Mouse (Mus musculus): ENCODE data around the gene Alad. TPM values are rescaled to one million over a fixed set of nuclear protein-coding genes. Genes with fewer than 3 reads are reported as not detected.

The Alad gene
- polyA plus RNA-seq, 1 experiment from 2014 or later = 468 TPM

DNA sequence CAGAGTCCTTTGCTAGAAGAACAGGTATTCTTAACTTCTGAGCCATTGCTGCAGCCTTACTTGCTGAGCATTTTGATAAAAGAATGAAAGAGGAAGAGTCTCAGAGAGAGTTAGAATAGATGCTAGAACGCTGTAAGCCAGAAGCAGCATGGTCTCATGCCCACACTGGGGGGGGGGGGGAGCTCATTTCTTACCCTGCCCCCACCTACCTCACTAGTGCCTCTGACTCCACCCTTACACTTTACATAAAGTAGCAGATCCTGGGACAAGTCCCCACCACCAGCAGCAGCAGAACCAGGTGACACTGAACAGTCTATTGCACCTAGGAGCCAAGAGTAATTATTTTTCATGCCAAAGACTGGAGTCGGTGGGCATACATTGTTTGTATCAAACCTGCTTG lies 44.6 kb downstream of the Alad start:
- H3K9ac ChIP-seq (ENCODE audit: low read depth, low read length) = no peak overlapping the region
- peaks cover 4% of the 10 kb centered on the region for H3K4me1 ChIP-seq (replicated peaks; ENCODE audit: control insufficient read depth, insufficient read depth, low read length)
- peaks cover 5% of the 10 kb centered on the region for H3K27me3 ChIP-seq (replicated peaks; ENCODE audit: control insufficient read depth, insufficient read depth, low read length)
- ATAC-seq (replicated peaks; ENCODE audit: low FRiP score) (no peak), DNase-seq (ENCODE audit: low spot score) (no peak)
- H3K36me3 ChIP-seq (ENCODE audit: control insufficient read depth, insufficient read depth, low read length) = no peaks in the 10 kb centered on the region
- no peak overlapping the region for H3K27ac ChIP-seq (ENCODE audit: low read depth, low read length)
- no peak overlapping the region for H3K4me2 ChIP-seq
- H3K9me3 ChIP-seq (ENCODE audit: control insufficient read depth, low read length) = no peaks in the 10 kb centered on the region
- WGBS = 74% methylated on average over 2 of the region's 2 CpGs
- no peak overlapping the region for H3K4me3 ChIP-seq (ENCODE audit: low read depth, low read length)

DNA sequence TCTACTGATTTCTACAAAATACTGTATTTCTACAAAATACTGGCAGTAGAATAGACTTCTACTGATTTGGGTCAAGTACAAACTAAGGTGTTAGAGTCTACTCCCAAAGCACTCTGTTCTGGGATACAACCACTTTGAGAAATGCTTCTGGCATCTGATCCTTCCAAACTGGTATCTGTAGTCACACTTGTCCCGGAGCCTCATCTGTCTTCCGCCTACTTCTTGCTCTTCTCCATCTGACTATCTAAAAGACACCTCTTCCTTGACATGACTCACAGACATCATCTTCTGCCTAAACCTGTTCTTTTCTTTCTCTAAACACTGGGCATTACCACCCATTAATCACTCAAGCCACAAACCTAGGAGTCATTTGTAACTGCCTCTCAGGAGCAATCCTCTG lies 47.6 kb downstream of the Alad start:
- no peak for ATAC-seq (replicated peaks; ENCODE audit: low FRiP score)
- H3K27ac ChIP-seq (ENCODE audit: low read depth, low read length) = no peak overlapping the region
- no peak overlapping the region for H3K4me2 ChIP-seq
- no peak overlapping the region for H3K4me3 ChIP-seq (ENCODE audit: low read depth, low read length)
- no peaks in the 10 kb centered on the region for H3K9me3 ChIP-seq (ENCODE audit: control insufficient read depth, low read length)
- 82% methylated on average over 2 of the region's 2 CpGs for WGBS
- DNase-seq (ENCODE audit: low spot score) = no peak
- no peaks in the 10 kb centered on the region for H3K27me3 ChIP-seq (replicated peaks; ENCODE audit: control insufficient read depth, insufficient read depth, low read length)
- no peaks in the 10 kb centered on the region for H3K36me3 ChIP-seq (ENCODE audit: control insufficient read depth, insufficient read depth, low read length)
- no peaks in the 10 kb centered on the region for H3K4me1 ChIP-seq (replicated peaks; ENCODE audit: control insufficient read depth, insufficient read depth, low read length)
- H3K9ac ChIP-seq (ENCODE audit: low read depth, low read length) = no peak overlapping the region

DNA sequence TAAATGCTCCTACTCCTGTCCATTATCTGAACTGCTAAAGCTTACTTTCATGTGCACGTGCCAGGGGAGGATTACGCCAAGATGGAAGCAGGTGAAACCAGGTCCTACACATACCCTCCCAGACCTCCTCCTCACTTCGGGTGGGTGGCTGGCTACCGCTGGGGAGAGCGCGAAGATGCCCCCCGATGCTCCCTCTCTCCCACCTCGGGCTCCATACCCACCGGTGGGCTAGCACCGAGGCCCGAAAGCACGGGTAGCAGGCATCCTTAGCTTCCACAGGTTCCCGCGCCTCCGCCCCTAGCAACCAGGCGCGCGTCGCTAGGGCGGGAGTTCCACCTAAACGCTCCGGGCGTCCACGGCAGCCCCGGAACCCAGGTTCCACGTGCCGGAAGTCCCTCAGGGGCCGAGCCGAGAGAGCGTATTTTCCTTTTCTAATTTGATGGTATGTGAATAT lies 49.1 kb downstream of the Alad start, which contains the start of gene Wdr31:
Wdr31 (minus strand) TSS at position 299 of the 454 bp plus-strand sequence.
- peak; percentile 89 for ATAC-seq (replicated peaks; ENCODE audit: low FRiP score)

DNA sequence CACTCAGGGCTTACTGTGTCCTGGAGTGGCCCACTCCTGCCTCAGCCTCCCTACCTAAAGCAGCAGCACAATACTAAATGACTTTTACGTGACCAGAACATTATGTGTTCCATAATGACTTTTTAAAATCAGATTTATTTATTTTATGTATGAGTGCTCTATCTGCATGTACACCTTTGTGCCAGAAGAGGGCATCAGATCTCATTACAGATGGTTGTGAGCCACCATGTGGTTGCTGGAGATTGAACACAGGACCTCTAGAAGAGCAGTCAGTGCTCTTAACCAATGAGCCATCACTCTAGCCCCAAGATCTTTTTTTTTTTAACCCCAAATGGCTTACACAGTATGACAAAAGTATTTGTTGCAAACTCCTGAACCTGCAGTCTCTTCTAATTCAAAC lies 51.6 kb downstream of the Alad start:
- no peaks in the 10 kb centered on the region for H3K4me1 ChIP-seq (replicated peaks; ENCODE audit: control insufficient read depth, insufficient read depth, low read length)
- no peak overlapping the region for H3K4me3 ChIP-seq (ENCODE audit: low read depth, low read length)
- ATAC-seq (replicated peaks; ENCODE audit: low FRiP score) (no peak), DNase-seq (ENCODE audit: low spot score) (no peak)
- H3K36me3 ChIP-seq (ENCODE audit: control insufficient read depth, insufficient read depth, low read length) = no peaks in the 10 kb centered on the region
- no peaks in the 10 kb centered on the region for H3K9me3 ChIP-seq (ENCODE audit: control insufficient read depth, low read length)
- H3K4me2 ChIP-seq = no peak overlapping the region
- 80% methylated on average over 1 of the region's 1 CpGs for WGBS
- H3K9ac ChIP-seq (ENCODE audit: low read depth, low read length) = no peak overlapping the region
- no peaks in the 10 kb centered on the region for H3K27me3 ChIP-seq (replicated peaks; ENCODE audit: control insufficient read depth, insufficient read depth, low read length)
- no peak overlapping the region for H3K27ac ChIP-seq (ENCODE audit: low read depth, low read length)

More for the DNA sequence above, 49.1 kb downstream of the Alad start, which contains the start of gene Wdr31:
- peak within 1 kb of the TSS; percentile 76 for H3K4me2 ChIP-seq
- no peaks in the 10 kb centered on the region for H3K4me1 ChIP-seq (replicated peaks; ENCODE audit: control insufficient read depth, insufficient read depth, low read length)
- no peaks in the 10 kb centered on the region for H3K36me3 ChIP-seq (ENCODE audit: control insufficient read depth, insufficient read depth, low read length)
- no peak within 1 kb of the TSS for H3K27ac ChIP-seq (ENCODE audit: low read depth, low read length)
- DNase-seq (ENCODE audit: low spot score) = peak; percentile 82
- H3K27me3 ChIP-seq (replicated peaks; ENCODE audit: control insufficient read depth, insufficient read depth, low read length) = no peaks in the 10 kb centered on the region
- peak within 1 kb of the TSS; percentile 72 for H3K4me3 ChIP-seq (ENCODE audit: low read depth, low read length)
- H3K9ac ChIP-seq (ENCODE audit: low read depth, low read length) = peak within 1 kb of the TSS; percentile 56
- no peaks in the 10 kb centered on the region for H3K9me3 ChIP-seq (ENCODE audit: control insufficient read depth, low read length)
- WGBS = 2% methylated on average over 30 of the region's 30 CpGs

DNA sequence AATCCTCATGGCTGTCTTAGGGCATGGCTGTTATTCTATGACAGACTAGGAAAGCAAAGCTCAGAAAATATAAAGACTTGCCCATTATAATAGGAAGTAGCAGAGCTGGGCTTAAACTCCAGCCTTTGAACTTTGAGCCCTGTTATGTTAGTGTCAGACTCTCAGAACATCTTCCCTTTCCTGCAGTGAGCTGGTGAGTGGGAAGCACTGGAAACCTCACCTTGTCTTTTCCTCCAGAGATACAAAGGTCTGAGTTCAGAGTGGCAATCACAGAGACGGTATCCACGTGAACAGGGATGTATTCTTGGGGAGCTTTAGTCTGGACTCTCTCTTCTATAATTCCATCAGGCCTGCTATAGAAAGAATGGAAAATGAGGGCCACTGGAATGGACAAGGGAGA lies 56.6 kb downstream of the Alad start:
- Histone ChIP-seq H3K27ac (ENCODE audit: low read depth, low read length) (no peak overlapping the region), H3K27me3 (replicated peaks; ENCODE audit: control insufficient read depth, insufficient read depth, low read length) (no peaks in the 10 kb centered on the region), H3K4me1 (replicated peaks; ENCODE audit: control insufficient read depth, insufficient read depth, low read length) (no peaks in the 10 kb centered on the region), H3K9ac (ENCODE audit: low read depth, low read length) (no peak overlapping the region), H3K4me3 (ENCODE audit: low read depth, low read length) (no peak overlapping the region), H3K9me3 (ENCODE audit: control insufficient read depth, low read length) (no peaks in the 10 kb centered on the region), H3K4me2 (no peak overlapping the region), H3K36me3 (ENCODE audit: control insufficient read depth, insufficient read depth, low read length) (no peaks in the 10 kb centered on the region)
- ATAC-seq (replicated peaks; ENCODE audit: low FRiP score) (no peak), DNase-seq (ENCODE audit: low spot score) (no peak)
- 81% methylated on average over 2 of the region's 2 CpGs for WGBS

DNA sequence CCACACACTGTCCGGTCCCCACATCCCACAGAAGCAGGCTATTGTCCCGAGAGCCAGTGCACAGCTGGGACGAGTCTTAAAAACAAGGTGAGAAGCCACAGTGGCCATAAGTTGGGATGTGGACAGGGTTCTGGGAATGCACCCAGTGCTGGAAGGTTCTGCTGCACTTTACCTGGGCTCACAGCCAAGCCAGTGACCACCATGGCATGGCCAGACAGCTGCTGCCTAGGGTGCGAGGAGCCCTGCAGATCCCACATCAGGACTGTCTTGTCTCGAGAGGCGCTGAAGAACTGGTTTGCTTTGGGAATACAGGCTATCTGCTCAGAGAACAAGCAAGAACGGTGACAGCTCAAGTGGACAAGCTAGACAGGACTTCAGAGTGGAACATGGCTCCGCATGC lies 59.4 kb downstream of the Alad start:
- Histone ChIP-seq H3K4me2 (no peak overlapping the region), H3K27ac (ENCODE audit: low read depth, low read length) (no peak overlapping the region), H3K27me3 (replicated peaks; ENCODE audit: control insufficient read depth, insufficient read depth, low read length) (no peaks in the 10 kb centered on the region), H3K9ac (ENCODE audit: low read depth, low read length) (no peak overlapping the region), H3K4me3 (ENCODE audit: low read depth, low read length) (no peak overlapping the region), H3K36me3 (ENCODE audit: control insufficient read depth, insufficient read depth, low read length) (no peaks in the 10 kb centered on the region), H3K4me1 (replicated peaks; ENCODE audit: control insufficient read depth, insufficient read depth, low read length) (no peaks in the 10 kb centered on the region), H3K9me3 (ENCODE audit: control insufficient read depth, low read length) (no peaks in the 10 kb centered on the region)
- DNase-seq (ENCODE audit: low spot score) (no peak), ATAC-seq (replicated peaks; ENCODE audit: low FRiP score) (no peak)
- 90% methylated on average over 8 of the region's 8 CpGs for WGBS

Other genes starting within 250 kb of the Alad start
- gene Fkbp15, start 159.4 kb downstream of the Alad start, polyA plus RNA-seq (2014; fragmentation: Nextera tagmentation; extraction: Ambion mirVana) = 26.9 and 29.9 TPM in 2 replicates
- 48.6 and 56.8 TPM in 2 replicates for gene Slc31a1, start 159.2 kb downstream of the Alad start, polyA plus RNA-seq (2014; fragmentation: Nextera tagmentation; extraction: Ambion mirVana)
- gene Cdc26, start 111.3 kb downstream of the Alad start, polyA plus RNA-seq (2014; fragmentation: Nextera tagmentation; extraction: Ambion mirVana) = 155 and 156 TPM in 2 replicates
- gene Prpf4, start 111.1 kb downstream of the Alad start, polyA plus RNA-seq (2014; fragmentation: Nextera tagmentation; extraction: Ambion mirVana) = 30.7 and 30.8 TPM in 2 replicates
- gene Rnf183, start 84.7 kb downstream of the Alad start, polyA plus RNA-seq (2014; fragmentation: Nextera tagmentation; extraction: Ambion mirVana) = not detected in 2 replicates
- gene Wdr31, start 49.0 kb downstream of the Alad start, polyA plus RNA-seq (2014; fragmentation: Nextera tagmentation; extraction: Ambion mirVana) = 5.2 and 5.3 TPM in 2 replicates
- 0.48 and 0.99 TPM in 2 replicates for gene Bspry, start 39.9 kb downstream of the Alad start, polyA plus RNA-seq (2014; fragmentation: Nextera tagmentation; extraction: Ambion mirVana)
- 10.1 and 10.9 TPM in 2 replicates for gene Hdhd3, start 16.5 kb downstream of the Alad start, polyA plus RNA-seq (2014; fragmentation: Nextera tagmentation; extraction: Ambion mirVana)
- gene Pole3, start 5.2 kb upstream of the Alad start, polyA plus RNA-seq (2014; fragmentation: Nextera tagmentation; extraction: Ambion mirVana) = 102 and 106 TPM in 2 replicates
- gene 4933430I17Rik, start 5.5 kb upstream of the Alad start, polyA plus RNA-seq (2014; fragmentation: Nextera tagmentation; extraction: Ambion mirVana) = 0.36 and 0.49 TPM in 2 replicates
- 9.7 and 12.3 TPM in 2 replicates for gene Rgs3, start 39.9 kb upstream of the Alad start, polyA plus RNA-seq (2014; fragmentation: Nextera tagmentation; extraction: Ambion mirVana)